Mouse (Mus musculus): ENCODE data around the gene Dixdc1.
"Not testable (repeated sequence)": the region's sequence is repeated elsewhere in the genome, so short reads cannot be mapped to it uniquely, and the experiment has no call there.

Dixdc1 gene

DNA sequence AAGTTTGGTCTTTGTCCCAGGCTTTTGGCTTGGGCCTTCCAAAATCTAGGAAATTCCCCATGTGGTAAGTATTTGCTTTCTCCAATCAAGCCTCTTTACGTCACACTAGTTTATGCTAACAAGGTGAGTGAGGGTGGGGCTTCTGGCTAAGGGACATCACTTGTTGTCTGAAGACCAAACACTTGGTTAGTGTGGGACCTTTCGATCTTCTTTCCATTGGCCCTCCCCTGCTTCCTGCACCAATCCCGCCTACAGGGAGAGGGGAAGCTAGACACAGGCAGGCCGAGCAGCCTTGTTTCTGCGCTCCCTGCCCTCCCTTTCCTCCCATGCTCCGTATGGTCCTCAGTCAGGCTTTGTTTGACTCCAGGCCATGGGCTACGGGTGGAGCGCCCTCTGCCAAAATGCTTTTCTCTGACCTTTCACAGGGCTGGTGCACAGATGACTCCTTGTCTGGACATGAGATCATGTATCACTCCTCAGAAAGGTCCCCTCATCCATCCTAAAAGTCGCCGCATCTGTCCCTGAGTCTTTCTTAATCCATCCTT, 92.4 kb downstream of the Dixdc1 start:
- no peak for DNase-seq

DNA sequence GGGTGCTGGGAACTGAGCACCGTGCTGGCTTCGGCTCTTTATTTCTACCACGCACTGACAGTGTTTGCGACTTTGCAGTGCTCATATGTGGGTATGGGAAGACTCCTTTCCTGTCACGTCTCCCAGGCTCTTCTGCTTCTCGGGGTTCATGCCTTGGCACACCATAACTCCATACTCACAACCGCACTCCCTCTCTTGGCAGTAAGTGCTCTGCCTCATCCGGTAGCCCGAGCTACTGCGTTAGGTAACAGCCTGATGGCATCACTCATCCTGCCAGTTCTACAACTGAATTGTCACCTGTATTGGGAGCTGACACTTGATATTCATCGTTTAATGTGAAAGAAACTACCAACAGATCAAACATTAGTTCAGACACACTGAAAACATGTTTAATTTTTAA, 105.0 kb downstream of the Dixdc1 start:
- no peak for DNase-seq

DNA sequence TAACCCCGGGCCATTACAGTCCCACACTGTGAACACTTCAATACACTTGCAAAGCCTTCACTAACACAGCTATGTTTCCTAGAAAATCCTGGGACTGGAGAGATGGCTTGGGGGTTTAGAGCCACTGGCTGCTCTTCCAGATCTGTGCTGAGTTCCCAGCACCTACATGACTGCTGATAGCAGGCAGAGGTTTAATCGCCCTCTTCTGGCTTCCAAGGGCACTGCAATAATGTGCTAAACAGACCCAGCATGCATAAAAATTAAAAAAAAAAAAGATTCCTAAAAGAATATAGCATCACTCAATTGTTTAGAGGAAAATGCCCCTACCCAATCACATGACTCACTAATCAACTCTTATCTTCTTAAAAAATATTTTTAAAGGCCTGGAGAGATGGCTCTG, 106.3 kb downstream of the Dixdc1 start:
- no peak for DNase-seq

DNA sequence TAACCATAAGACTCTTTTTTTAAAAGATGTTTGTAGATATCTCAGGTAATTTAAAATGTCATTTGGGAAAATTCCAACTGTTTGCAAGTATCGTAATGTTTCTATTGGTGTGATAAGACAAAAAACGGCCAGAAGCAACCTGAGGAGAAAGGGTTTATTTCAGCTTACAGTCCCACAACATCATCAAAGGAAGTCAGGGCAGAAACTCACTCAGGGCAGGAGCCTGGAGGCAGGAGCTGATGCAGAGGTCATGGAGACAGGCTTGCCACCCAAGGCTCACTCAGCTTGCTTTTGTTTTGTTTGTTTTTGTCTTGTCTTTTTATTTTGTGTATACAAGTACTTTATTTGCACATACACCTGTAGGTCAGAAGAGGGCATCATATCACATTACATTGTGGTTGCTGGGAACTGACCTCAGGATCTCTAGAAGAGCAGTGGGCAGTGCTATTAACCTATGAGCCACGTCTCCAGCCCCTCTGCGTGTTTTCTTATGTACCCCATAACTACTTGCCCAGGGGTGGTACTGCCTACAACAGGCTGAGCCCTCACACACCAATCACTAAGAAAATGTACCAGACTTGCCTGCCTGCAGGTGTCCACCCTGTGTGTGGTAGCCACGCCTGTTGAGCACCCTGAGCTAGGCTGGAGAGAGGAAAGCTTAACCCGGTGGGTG, 107.2 kb downstream of the Dixdc1 start:
- DNase-seq = no peak

DNA sequence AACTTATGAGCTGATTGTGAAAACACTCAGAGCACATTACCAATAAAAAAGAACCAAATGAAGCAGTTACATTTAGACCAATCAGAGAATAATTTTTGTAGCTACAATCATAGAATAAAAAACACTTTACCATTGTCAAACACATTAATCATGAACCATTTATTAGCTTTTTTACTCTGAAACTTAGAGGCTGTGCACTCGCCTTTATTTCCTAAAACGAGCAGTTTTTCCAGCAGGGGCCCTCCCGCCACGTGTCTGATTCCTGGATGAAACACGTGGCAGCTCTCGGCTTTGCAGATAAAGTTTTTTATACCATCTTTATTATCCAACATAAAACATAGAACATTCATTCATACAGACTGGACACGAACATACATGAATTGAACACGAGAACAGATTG, 108.4 kb downstream of the Dixdc1 start:
- DNase-seq = not testable (repeated sequence)

DNA sequence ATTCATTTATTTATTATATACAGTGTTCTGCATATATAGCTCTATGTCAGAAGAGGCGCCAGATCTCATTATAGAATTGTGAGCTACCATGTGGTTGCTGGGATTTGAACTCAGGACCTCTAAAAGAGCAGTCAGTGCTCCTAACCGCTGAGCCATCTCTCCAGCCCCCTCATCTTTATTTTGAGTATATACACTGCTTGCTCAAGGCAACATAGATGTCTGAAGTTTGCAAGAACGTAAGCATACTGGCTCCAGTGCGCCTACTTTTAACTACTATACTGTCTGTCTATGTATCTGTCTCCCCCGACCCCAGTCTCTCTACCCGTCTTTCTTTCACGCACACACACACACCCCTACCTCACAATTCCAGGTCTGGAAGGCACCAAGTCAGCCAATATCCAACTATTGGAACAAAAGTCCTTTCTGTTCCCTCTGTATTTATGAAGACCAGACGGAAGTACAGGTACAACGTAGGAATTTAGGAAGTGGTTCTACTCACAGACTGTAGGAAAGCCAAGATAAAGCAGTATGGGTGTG, 121.5 kb downstream of the Dixdc1 start:
- DNase-seq = no peak

DNA sequence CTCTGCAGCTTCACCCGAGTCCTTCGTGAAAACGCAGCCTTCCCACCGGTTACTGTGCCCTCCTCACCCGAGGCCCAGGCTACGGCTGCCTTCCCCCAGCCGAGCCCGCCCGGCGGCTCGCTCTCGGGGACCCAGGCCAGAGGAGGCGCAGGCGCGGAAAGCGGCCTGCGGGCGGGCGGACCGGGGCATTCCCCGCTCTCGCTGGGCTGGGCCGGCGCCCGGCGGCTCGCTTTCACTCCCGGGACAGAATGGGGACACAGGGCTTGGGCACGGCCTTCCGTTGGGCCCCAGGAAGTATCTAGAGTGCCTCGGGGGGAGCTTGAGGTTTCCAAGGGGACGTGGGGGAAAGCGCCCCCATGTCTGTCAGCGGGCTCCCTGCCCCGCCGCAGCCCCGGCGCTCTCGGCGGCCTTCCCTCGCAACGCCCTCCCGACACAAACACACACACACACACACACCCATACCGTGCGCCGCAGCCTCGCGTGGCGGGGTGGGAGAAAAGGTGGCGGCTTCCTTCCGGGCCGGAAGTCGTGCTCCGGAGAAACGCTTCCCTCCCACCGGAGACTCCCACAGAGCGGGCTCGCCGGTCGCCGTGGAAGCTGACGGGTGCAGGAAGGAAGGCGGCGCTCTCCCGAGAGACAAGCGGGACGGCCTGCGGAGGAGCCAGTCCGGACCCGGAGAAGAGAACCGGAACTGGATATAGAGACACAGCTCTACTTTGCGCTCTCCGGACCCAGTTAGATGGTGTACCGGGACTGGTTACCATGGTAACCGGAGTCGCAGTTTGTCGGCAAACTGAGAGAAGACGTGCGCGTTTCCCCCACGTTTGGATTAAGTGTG, 122.3 kb downstream of the Dixdc1 start, which contains the start of the genes Pih1d2 and Nkapd1:
Gene Pih1d2 (plus strand): TSS at position 556 of the 838 bp plus-strand sequence.
Gene Nkapd1 (minus strand): TSS at position 699 of the 838 bp plus-strand sequence.
- peak; percentile 92 for DNase-seq

DNA sequence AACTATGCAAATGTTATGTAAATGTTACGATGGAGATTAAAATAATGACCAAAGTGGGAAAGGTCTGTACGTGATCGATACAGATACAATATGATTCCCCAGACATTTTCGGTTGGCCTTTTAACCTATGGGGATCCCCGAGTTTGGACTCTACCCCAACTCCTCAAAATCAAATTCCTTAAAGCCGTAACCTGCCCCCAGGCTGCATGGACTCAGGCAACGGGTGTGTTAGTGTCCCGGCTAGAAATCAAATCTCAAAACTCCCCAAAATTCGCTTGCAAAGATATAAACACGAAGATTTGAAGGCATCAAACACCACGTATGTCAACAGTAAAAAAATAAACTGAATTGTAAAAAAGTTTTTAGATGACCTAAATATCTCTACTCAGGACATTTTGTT, 123.2 kb downstream of the Dixdc1 start:
- no peak for DNase-seq

Data from kidney, postnatal 14 days (tissue).